Mouse (Mus musculus) small intestine, adult 2 months (tissue): ENCODE results near the gene Abcc4. TPM values are rescaled to one million over a fixed set of nuclear protein-coding genes. Genes with fewer than 3 reads are reported as not detected.

ENCODE experiments used
- H3K27ac ChIP-seq: fragments of 200-500 bp; 2 replicates; pipeline ENCODE4 v1.5.1; 2012; ENCODE audit warnings: low read depth, low read length, control low read depth, inconsistent platforms; ENCODE audit not compliant: insufficient read depth
- H3K27me3 ChIP-seq: fragments of 200-500 bp; 2 replicates; pipeline ENCODE4 v1.6.1; 2012; ENCODE audit warnings: mild to moderate bottlenecking, moderate library complexity, low read length, inconsistent platforms; ENCODE audit not compliant: control insufficient read depth, insufficient read depth
- H3K36me3 ChIP-seq: fragments of 200-500 bp; 2 replicates; pipeline ENCODE4 v1.6.1; 2012; ENCODE audit warnings: mild to moderate bottlenecking, low read length, control low read depth, inconsistent platforms; ENCODE audit not compliant: control insufficient read depth, insufficient read depth
- H3K4me1 ChIP-seq: fragments of 200-500 bp; 2 replicates; pipeline ENCODE4 v1.6.1; 2012; ENCODE audit warnings: low read length, inconsistent platforms, mixed read lengths; ENCODE audit not compliant: control insufficient read depth, insufficient read depth, insufficient read length
- H3K4me3 ChIP-seq: fragments of 200-500 bp; 2 replicates; pipeline ENCODE4 v1.5.1; 2012; ENCODE audit warnings: low read depth, mild to moderate bottlenecking, control low read depth, inconsistent platforms, low read length, moderate library complexity
- CTCF ChIP-seq: fragments of 200-500 bp; IDR thresholded peaks from 2 replicates; pipeline ENCODE4 v1.5.1; 2012; ENCODE audit warnings: low read depth, mild to moderate bottlenecking, control low read depth, inconsistent platforms, low read length, moderate library complexity, mixed read lengths; ENCODE audit not compliant: insufficient replicate concordance, insufficient read length; ENCODE audit errors: extremely low read depth
- POLR2A ChIP-seq: fragments of 200-500 bp; IDR thresholded peaks from 2 replicates; pipeline ENCODE4 v1.6.1; 2012; ENCODE audit warnings: low read depth, mild to moderate bottlenecking, control low read depth, inconsistent platforms, low read length, moderate library complexity
- WGBS: fragments of 180-500 bp; shearing (Covaris S2); methylation state at CpG from one replicate; pipeline ENCODE4 v1.1.7; 2018; 5-methylcytosine and 5-hydroxymethylcytosine counted together
- polyA plus RNA-seq: library from polyadenylated mRNA; depleted of rRNA; stranded (reverse); fragments of >200 nt; gene quantifications from 2 replicates; pipeline ENCODE4 v1.2.3, GENCODE M21; 2012

Gene Abcc4
- polyA plus RNA-seq, 1 experiment: 1.3 TPM

GRCm38 (mm10) chr14:118611714-118612113, 94.3 kb downstream of the Abcc4 start:
- Histone ChIP-seq H3K4me3 (no peak overlapping the region), H3K4me1 (no peaks in the 10 kb centered on the region), H3K27me3 (no peaks in the 10 kb centered on the region), H3K36me3 (no peaks in the 10 kb centered on the region), H3K27ac (no peak overlapping the region)
- TF ChIP-seq CTCF (no peak), POLR2A (no peak)
- WGBS: 42% methylated on average over 17 of the region's 17 CpGs

GRCm38 (mm10) chr14:118610786-118611185, 95.2 kb downstream of the Abcc4 start:
- no peak overlapping the region for H3K27ac ChIP-seq
- H3K36me3 ChIP-seq: no peaks in the 10 kb centered on the region
- H3K27me3 ChIP-seq: no peaks in the 10 kb centered on the region
- TF ChIP-seq POLR2A (no peak), CTCF (no peak)
- H3K4me3 ChIP-seq: no peak overlapping the region
- H3K4me1 ChIP-seq: no peaks in the 10 kb centered on the region
- 98% methylated on average over 11 of the region's 11 CpGs for WGBS

GRCm38 (mm10) chr14:118608816-118609465, 97.1 kb downstream of the Abcc4 start:
- H3K4me3 ChIP-seq: no peak overlapping the region
- H3K27me3 ChIP-seq: no peaks in the 10 kb centered on the region
- TF ChIP-seq POLR2A: no peak
- TF ChIP-seq CTCF: no peak
- no peak overlapping the region for H3K27ac ChIP-seq
- H3K36me3 ChIP-seq: no peaks in the 10 kb centered on the region
- H3K4me1 ChIP-seq: no peaks in the 10 kb centered on the region
- 84% methylated on average over 16 of the region's 16 CpGs for WGBS

GRCm38 (mm10) chr14:118608317-118608716, 97.7 kb downstream of the Abcc4 start:
- 92% methylated on average over 7 of the region's 7 CpGs for WGBS
- Histone ChIP-seq H3K4me3 (no peak overlapping the region), H3K4me1 (no peaks in the 10 kb centered on the region), H3K27me3 (no peaks in the 10 kb centered on the region), H3K36me3 (no peaks in the 10 kb centered on the region), H3K27ac (no peak overlapping the region)
- no peak for TF ChIP-seq POLR2A
- no peak for TF ChIP-seq CTCF

GRCm38 (mm10) chr14:118606476-118606875, 99.5 kb downstream of the Abcc4 start:
- no peaks in the 10 kb centered on the region for H3K27me3 ChIP-seq
- H3K4me1 ChIP-seq: no peaks in the 10 kb centered on the region
- no peak overlapping the region for H3K4me3 ChIP-seq
- TF ChIP-seq CTCF (no peak), POLR2A (no peak)
- no peak overlapping the region for H3K27ac ChIP-seq
- H3K36me3 ChIP-seq: no peaks in the 10 kb centered on the region
- 85% methylated on average over 9 of the region's 9 CpGs for WGBS

GRCm38 (mm10) chr14:118604903-118605302, 101.1 kb downstream of the Abcc4 start:
- H3K4me3 ChIP-seq: no peak overlapping the region
- WGBS: 96% methylated on average over 2 of the region's 2 CpGs
- peak; percentile 14; the same call in 1 of the 2 replicates for TF ChIP-seq CTCF
- no peak for TF ChIP-seq POLR2A

GRCm38 (mm10) chr14:118602031-118602430, 104.0 kb downstream of the Abcc4 start:
- WGBS: 81% methylated on average over 8 of the region's 8 CpGs
- H3K27ac ChIP-seq: no peak overlapping the region
- no peak overlapping the region for H3K4me3 ChIP-seq
- no peak for TF ChIP-seq POLR2A
- no peak for TF ChIP-seq CTCF
- H3K27me3 ChIP-seq: no peaks in the 10 kb centered on the region
- no peaks in the 10 kb centered on the region for H3K4me1 ChIP-seq
- H3K36me3 ChIP-seq: no peaks in the 10 kb centered on the region

More at GRCm38 (mm10) chr14:118604903-118605302, 101.1 kb downstream of the Abcc4 start:
- Histone ChIP-seq H3K27ac (no peak overlapping the region), H3K27me3 (no peaks in the 10 kb centered on the region), H3K4me1 (no peaks in the 10 kb centered on the region), H3K36me3 (no peaks in the 10 kb centered on the region)
